Mouse (Mus musculus) myocyte (in vitro differentiated cells): ENCODE measurements around the gene Ccdc155.
"Not testable (repeated sequence)": the region's sequence is repeated elsewhere in the genome, so short reads cannot be mapped to it uniquely, and the experiment has no call there.

Source experiments
- CEBPB ChIP-seq: IDR thresholded peaks from 2 replicates; pipeline ENCODE4 v1.6.1; 2011; ENCODE audit warnings: mild to moderate bottlenecking, moderate library complexity; ENCODE audit not compliant: poor library complexity, insufficient read depth, severe bottlenecking
- MAX ChIP-seq: IDR thresholded peaks from one replicate; pipeline ENCODE4 v1.6.1; 2011; ENCODE audit warnings: low read depth, mild to moderate bottlenecking, control low read depth

- not testable (repeated sequence) for TF ChIP-seq CEBPB, MAX
Observed at GRCm38 (mm10) chr7:45153052-45153451, 51.6 kb downstream of the Ccdc155 start.
